Comparison of ENCODE assay signal across 7 mouse cellular contexts in genomic region chr2:131211026-131211615, GRCm38 (mm10). TPM values are rescaled to one million over a fixed set of nuclear protein-coding genes. Genes with fewer than 3 reads are reported as not detected.
A peak's percentile ranks its signal among the peaks of the same experiment; 100 is the strongest.
DNase-seq lines count a peak whose midpoint lies in the region; ATAC-seq and TF ChIP-seq lines count a peak whose summit lies in the region.

No protein-coding gene starts in this region.

- H3K4me1 ChIP-seq in G1E (ENCODE audit: insufficient read depth, low read depth, low read length) = peaks cover 88% of the 10 kb centered on the region
- H3K4me1 ChIP-seq in embryonic facial prominence, embryonic 14.5 days (ENCODE audit: control insufficient read depth, insufficient read depth, low read length) = peaks cover 11% of the 10 kb centered on the region; the same call in 1 of the 2 replicates
- peaks cover 24% of the 10 kb centered on the region for H3K4me1 ChIP-seq in hindbrain, embryonic 13.5 days (replicated peaks)
- H3K4me1 ChIP-seq in liver, embryonic 13.5 days (replicated peaks) = peaks cover 92% of the 10 kb centered on the region
- peaks cover 19% of the 10 kb centered on the region for H3K4me1 ChIP-seq in neural tube, embryonic 15.5 days

- H3K9me3 ChIP-seq in G1E (replicated peaks) = no peaks in the 10 kb centered on the region
- no peaks in the 10 kb centered on the region for H3K9me3 ChIP-seq in embryonic facial prominence, embryonic 14.5 days (ENCODE audit: control insufficient read depth, low read length)
- H3K9me3 ChIP-seq in hindbrain, embryonic 13.5 days = no peaks in the 10 kb centered on the region
- H3K9me3 ChIP-seq in liver, embryonic 13.5 days (replicated peaks) = no peaks in the 10 kb centered on the region
- no peaks in the 10 kb centered on the region for H3K9me3 ChIP-seq in neural tube, embryonic 15.5 days (replicated peaks)

- DNase-seq in 3T3-L1 (ENCODE audit: low read depth, low spot score) (peak; percentile 57), G1E (ENCODE audit: low spot score) (no peak)
- DNase-seq in embryonic facial prominence, embryonic 14.5 days (ENCODE audit: low spot score) = no peak
- no peak for DNase-seq in liver, embryonic 13.5 days
- DNase-seq in left cerebral cortex, adult 8-10 months (ENCODE audit: low spot score in 2 of 2) = no peak

- H3K4me3 ChIP-seq in G1E (ENCODE audit: low read depth, low read length) = peak overlapping the region; percentile 72
- peak overlapping the region; percentile 64 for H3K4me3 ChIP-seq in embryonic facial prominence, embryonic 14.5 days (ENCODE audit: low read depth, low read length)
- H3K4me3 ChIP-seq in hindbrain, embryonic 13.5 days = peak overlapping the region; percentile 55
- H3K4me3 ChIP-seq in liver, embryonic 13.5 days (replicated peaks) = peak overlapping the region; percentile 66
- H3K4me3 ChIP-seq in neural tube, embryonic 15.5 days (replicated peaks) = peak overlapping the region; percentile 64

- H3K27me3 ChIP-seq in G1E (ENCODE audit: insufficient read depth, low read length) = peaks cover 2% of the 10 kb centered on the region; the same call in 1 of the 2 replicates
- no peaks in the 10 kb centered on the region for H3K27me3 ChIP-seq in embryonic facial prominence, embryonic 14.5 days (replicated peaks; ENCODE audit: control insufficient read depth, insufficient read depth, low read length)
- H3K27me3 ChIP-seq in hindbrain, embryonic 13.5 days = no peaks in the 10 kb centered on the region
- no peaks in the 10 kb centered on the region for H3K27me3 ChIP-seq in liver, embryonic 13.5 days
- H3K27me3 ChIP-seq in neural tube, embryonic 15.5 days (replicated peaks) = no peaks in the 10 kb centered on the region

- no peak for ATAC-seq in G1E (ENCODE audit: extremely low read depth, insufficient number of reproducible peaks, low FRiP score, poor library complexity, severe bottlenecking)
- ATAC-seq in embryonic facial prominence, embryonic 14.5 days (ENCODE audit: low read depth) = no peak
- no peak; the same call in 1 of the 2 replicates for ATAC-seq in hindbrain, embryonic 13.5 days (ENCODE audit: low FRiP score)
- peak; percentile 19; the same call in 1 of the 2 replicates for ATAC-seq in liver, embryonic 13.5 days (ENCODE audit: low read depth)
- ATAC-seq in neural tube, embryonic 15.5 days (ENCODE audit: low FRiP score) = no peak

- H3K9ac ChIP-seq in embryonic facial prominence, embryonic 14.5 days (ENCODE audit: low read depth, low read length) = peak overlapping the region; percentile 75
- H3K9ac ChIP-seq in hindbrain, embryonic 13.5 days = peak overlapping the region; percentile 71
- peak overlapping the region; percentile 77 for H3K9ac ChIP-seq in liver, embryonic 13.5 days
- peak overlapping the region; percentile 62 for H3K9ac ChIP-seq in neural tube, embryonic 15.5 days (replicated peaks)

- H3K36me3 ChIP-seq in G1E (replicated peaks) = peaks cover 18% of the 10 kb centered on the region
- peaks cover 5% of the 10 kb centered on the region for H3K36me3 ChIP-seq in embryonic facial prominence, embryonic 14.5 days (ENCODE audit: control insufficient read depth, insufficient read depth, low read length)
- H3K36me3 ChIP-seq in hindbrain, embryonic 13.5 days = peaks cover 25% of the 10 kb centered on the region
- H3K36me3 ChIP-seq in liver, embryonic 13.5 days = peaks cover 19% of the 10 kb centered on the region
- H3K36me3 ChIP-seq in neural tube, embryonic 15.5 days = peaks cover 12% of the 10 kb centered on the region; the same call in 1 of the 2 replicates

- WGBS in embryonic facial prominence, embryonic 14.5 days = 64% methylated on average over 9 of the region's 9 CpGs
- 72% methylated on average over 9 of the region's 9 CpGs for WGBS in hindbrain, embryonic 13.5 days
- 53% methylated on average over 9 of the region's 9 CpGs for WGBS in liver, embryonic 13.5 days (ENCODE audit: insufficient replicate concordance)
- 65% methylated on average over 9 of the region's 9 CpGs for WGBS in neural tube, embryonic 15.5 days

- no peak for TF ChIP-seq CTCF in G1E (IDR thresholded peaks at IDR 0.05; ENCODE audit: low read depth, low read length)

- peak overlapping the region; percentile 83; the same call in 1 of the 2 replicates for H3K27ac ChIP-seq in embryonic facial prominence, embryonic 14.5 days (replicated peaks; ENCODE audit: low read depth, low read length)
- peak overlapping the region; percentile 93 for H3K27ac ChIP-seq in hindbrain, embryonic 13.5 days
- peak overlapping the region; percentile 91 for H3K27ac ChIP-seq in liver, embryonic 13.5 days
- peak overlapping the region; percentile 97 for H3K27ac ChIP-seq in neural tube, embryonic 15.5 days (replicated peaks)

- H3K4me2 ChIP-seq in embryonic facial prominence, embryonic 14.5 days (ENCODE audit: low read depth, low read length) = peak overlapping the region; percentile 57
- peak overlapping the region; percentile 60 for H3K4me2 ChIP-seq in hindbrain, embryonic 13.5 days
- H3K4me2 ChIP-seq in liver, embryonic 13.5 days = peak overlapping the region; percentile 76
- H3K4me2 ChIP-seq in neural tube, embryonic 15.5 days = peak overlapping the region; percentile 64

RNA-seq across cellular contexts. Expression of gene Ap5s1, which starts 4.2 kb away (rescaled TPM):
- total RNA-seq in G1E (2014; fragmentation: Nextera tagmentation) = 5.1 and 31.3 TPM in 2 replicates
- 5.1 and 5.2 TPM in 2 replicates for total RNA-seq in G1E (2017)
- polyA plus RNA-seq in G1E (2012) = 3.3 and 8.4 TPM in 2 replicates
- polyA plus RNA-seq in embryonic facial prominence, embryonic 14.5 days (2014; fragmentation: Nextera tagmentation; extraction: Ambion mirVana) = 23.5 and 25.1 TPM in 2 replicates
- 31.0 and 35.8 TPM in 2 replicates for polyA plus RNA-seq in hindbrain, embryonic 13.5 days (2015; fragmentation: Nextera tagmentation; extraction: Ambion mirVana)
- polyA plus RNA-seq in liver, embryonic 13.5 days (2015; fragmentation: Nextera tagmentation; extraction: Ambion mirVana) = 18.1 and 19.7 TPM in 2 replicates
- 33.6 and 35.2 TPM in 2 replicates for polyA plus RNA-seq in neural tube, embryonic 15.5 days (2015; fragmentation: Nextera tagmentation; extraction: Ambion mirVana)
- total RNA-seq in left cerebral cortex, adult 8-10 months (2022) = 10 to 100 TPM; 23.9 to 28.5 (median 26.2) TPM

RNA-seq across cellular contexts. Expression of gene Mavs, which starts 22.7 kb away (rescaled TPM):
- 18.8 and 21.2 TPM in 2 replicates for total RNA-seq in G1E (2014; fragmentation: Nextera tagmentation)
- 12.2 and 13.9 TPM in 2 replicates for total RNA-seq in G1E (2017)
- 2.3 and 5.6 TPM in 2 replicates for polyA plus RNA-seq in G1E (2012)
- 18.4 and 19.6 TPM in 2 replicates for polyA plus RNA-seq in embryonic facial prominence, embryonic 14.5 days (2014; fragmentation: Nextera tagmentation; extraction: Ambion mirVana)
- polyA plus RNA-seq in hindbrain, embryonic 13.5 days (2015; fragmentation: Nextera tagmentation; extraction: Ambion mirVana) = 6.7 and 6.9 TPM in 2 replicates
- 27.1 and 31.1 TPM in 2 replicates for polyA plus RNA-seq in liver, embryonic 13.5 days (2015; fragmentation: Nextera tagmentation; extraction: Ambion mirVana)
- 6.4 and 9.0 TPM in 2 replicates for polyA plus RNA-seq in neural tube, embryonic 15.5 days (2015; fragmentation: Nextera tagmentation; extraction: Ambion mirVana)
- 1 to 10 TPM; 6.9 to 8.6 (median 7.3) TPM for total RNA-seq in left cerebral cortex, adult 8-10 months (2022)

RNA-seq across cellular contexts. Expression of gene Spef1, which starts 24.0 kb away (rescaled TPM):
- total RNA-seq in G1E (2014; fragmentation: Nextera tagmentation) = 5.6 TPM in 1 of 2 replicates, not detected in the other
- total RNA-seq in G1E (2017) = 1.4 and 1.9 TPM in 2 replicates
- polyA plus RNA-seq in G1E (2012) = 0.75 and 0.78 TPM in 2 replicates
- polyA plus RNA-seq in embryonic facial prominence, embryonic 14.5 days (2014; fragmentation: Nextera tagmentation; extraction: Ambion mirVana) = 5.5 and 9.9 TPM in 2 replicates
- 8.7 and 9.9 TPM in 2 replicates for polyA plus RNA-seq in hindbrain, embryonic 13.5 days (2015; fragmentation: Nextera tagmentation; extraction: Ambion mirVana)
- polyA plus RNA-seq in liver, embryonic 13.5 days (2015; fragmentation: Nextera tagmentation; extraction: Ambion mirVana) = 1.1 and 1.2 TPM in 2 replicates
- 7.6 and 8.0 TPM in 2 replicates for polyA plus RNA-seq in neural tube, embryonic 15.5 days (2015; fragmentation: Nextera tagmentation; extraction: Ambion mirVana)
- total RNA-seq in left cerebral cortex, adult 8-10 months (2022) = 1 to 10 TPM; 7.4 to 8.3 (median 8.1) TPM

RNA-seq across cellular contexts. Expression of gene Cdc25b, which starts 24.4 kb away (rescaled TPM):
- 14.0 and 85.9 TPM in 2 replicates for total RNA-seq in G1E (2014; fragmentation: Nextera tagmentation)
- 12.6 and 14.2 TPM in 2 replicates for total RNA-seq in G1E (2017)
- polyA plus RNA-seq in G1E (2012) = 6.0 and 7.0 TPM in 2 replicates
- polyA plus RNA-seq in embryonic facial prominence, embryonic 14.5 days (2014; fragmentation: Nextera tagmentation; extraction: Ambion mirVana) = 51.2 and 60.8 TPM in 2 replicates
- 34.1 and 41.8 TPM in 2 replicates for polyA plus RNA-seq in hindbrain, embryonic 13.5 days (2015; fragmentation: Nextera tagmentation; extraction: Ambion mirVana)
- 171 and 201 TPM in 2 replicates for polyA plus RNA-seq in liver, embryonic 13.5 days (2015; fragmentation: Nextera tagmentation; extraction: Ambion mirVana)
- 21.0 and 31.3 TPM in 2 replicates for polyA plus RNA-seq in neural tube, embryonic 15.5 days (2015; fragmentation: Nextera tagmentation; extraction: Ambion mirVana)
- 10 to 100 TPM; 18.3 to 21.9 (median 19.1) TPM for total RNA-seq in left cerebral cortex, adult 8-10 months (2022)

RNA-seq across cellular contexts. Expression of gene Cenpb, which starts 31.3 kb away (rescaled TPM):
- total RNA-seq in G1E (2014; fragmentation: Nextera tagmentation) = 4.5 and 5.6 TPM in 2 replicates
- 7.4 and 8.6 TPM in 2 replicates for total RNA-seq in G1E (2017)
- polyA plus RNA-seq in G1E (2012) = 29.5 and 35.4 TPM in 2 replicates
- polyA plus RNA-seq in embryonic facial prominence, embryonic 14.5 days (2014; fragmentation: Nextera tagmentation; extraction: Ambion mirVana) = 10.4 and 10.6 TPM in 2 replicates
- polyA plus RNA-seq in hindbrain, embryonic 13.5 days (2015; fragmentation: Nextera tagmentation; extraction: Ambion mirVana) = 13.3 and 13.4 TPM in 2 replicates
- 3.5 and 4.5 TPM in 2 replicates for polyA plus RNA-seq in liver, embryonic 13.5 days (2015; fragmentation: Nextera tagmentation; extraction: Ambion mirVana)
- 11.5 and 12.6 TPM in 2 replicates for polyA plus RNA-seq in neural tube, embryonic 15.5 days (2015; fragmentation: Nextera tagmentation; extraction: Ambion mirVana)
- total RNA-seq in left cerebral cortex, adult 8-10 months (2022) = 10 to 100 TPM; 73.8 to 80.9 (median 75.8) TPM
